Mouse (Mus musculus): ENCODE data around the gene Fam205a3. TPM values are rescaled to one million over a fixed set of nuclear protein-coding genes. Genes with fewer than 3 reads are reported as not detected.
"Not testable (repeated sequence)": the region's sequence is repeated elsewhere in the genome, so short reads cannot be mapped to it uniquely, and the experiment has no call there.

Gene Fam205a3
- polyA plus RNA-seq (2015; fragmentation: Nextera tagmentation; extraction: Ambion mirVana): not detected in 2 replicates

- not testable (repeated sequence) for H3K9me3 ChIP-seq (replicated peaks; ENCODE audit: control insufficient read depth, low read length); H3K36me3 ChIP-seq (ENCODE audit: control insufficient read depth, insufficient read depth, low read length); H3K4me3 ChIP-seq (replicated peaks; ENCODE audit: low read length); H3K27ac ChIP-seq (ENCODE audit: low read length); H3K27me3 ChIP-seq (ENCODE audit: control insufficient read depth, insufficient read depth, low read length); ATAC-seq (ENCODE audit: insufficient read depth, low FRiP score); H3K4me2 ChIP-seq (ENCODE audit: low read depth, low read length); H3K4me1 ChIP-seq (ENCODE audit: control insufficient read depth, insufficient read depth, low read length); H3K9ac ChIP-seq (ENCODE audit: low read length)
- WGBS: no CpG with 5 or more reads among the region's 1 CpGs
Measured at GRCm38 (mm10) chr4:42318034-42318433, at the start of gene Fam205a3. Gene Fam205a3 (plus strand): TSS chr4:42318334.

DNA sequence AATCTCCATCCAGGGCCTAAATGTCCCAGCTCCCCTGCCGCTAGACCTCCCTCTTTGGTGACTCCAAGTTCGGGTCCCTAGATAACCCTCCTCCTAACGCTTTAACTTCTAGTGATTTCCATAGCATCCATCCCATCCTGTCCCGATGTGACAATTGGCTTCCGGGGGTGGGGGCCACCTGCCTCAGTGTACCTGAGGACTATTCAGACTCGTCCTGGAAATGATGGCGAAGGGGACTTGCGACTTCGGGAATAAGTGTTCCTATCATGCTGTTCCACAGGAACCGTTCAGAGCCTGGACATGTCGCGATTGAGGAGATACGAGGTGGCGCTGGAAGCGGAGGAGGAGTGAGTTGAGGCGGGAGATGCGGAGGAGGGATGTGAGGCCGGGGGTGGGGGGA lies 24.2 kb upstream of the Fam205a3 start, which contains the start of gene Gm21953:
TSS of gene Gm21953 (plus strand) at position 301 of the 400 bp plus-strand sequence.
- WGBS: no CpG with 5 or more reads among the region's 18 CpGs
- H3K36me3 ChIP-seq (ENCODE audit: control insufficient read depth, insufficient read depth, low read length); H3K9ac ChIP-seq (ENCODE audit: low read length): not testable (repeated sequence)

More for the DNA sequence above, 24.2 kb upstream of the Fam205a3 start, which contains the start of gene Gm21953:
- H3K27ac ChIP-seq (ENCODE audit: low read length); H3K4me2 ChIP-seq (ENCODE audit: low read depth, low read length); ATAC-seq (ENCODE audit: insufficient read depth, low FRiP score); H3K4me1 ChIP-seq (ENCODE audit: control insufficient read depth, insufficient read depth, low read length); H3K9me3 ChIP-seq (replicated peaks; ENCODE audit: control insufficient read depth, low read length); H3K27me3 ChIP-seq (ENCODE audit: control insufficient read depth, insufficient read depth, low read length); H3K4me3 ChIP-seq (replicated peaks; ENCODE audit: low read length): not testable (repeated sequence)

Other genes with a start within 250 kb of the Fam205a3 start
- gene Gm3893, start 227.1 kb upstream of the Fam205a3 start, polyA plus RNA-seq (2015; fragmentation: Nextera tagmentation; extraction: Ambion mirVana): not detected in 2 replicates
- 2.4 and 16.3 TPM in 2 replicates for gene Gm13304, start 203.5 kb upstream of the Fam205a3 start, polyA plus RNA-seq (2015; fragmentation: Nextera tagmentation; extraction: Ambion mirVana)
- gene Gm13306, start 164.9 kb upstream of the Fam205a3 start, polyA plus RNA-seq (2015; fragmentation: Nextera tagmentation; extraction: Ambion mirVana): 0.37 TPM in 1 of 2 replicates, not detected in the other
- 0.30 TPM in 1 of 2 replicates, not detected in the other for gene Gm13305, start 149.7 kb upstream of the Fam205a3 start, polyA plus RNA-seq (2015; fragmentation: Nextera tagmentation; extraction: Ambion mirVana)
- not detected in 2 replicates for gene Gm10600, start 77.7 kb upstream of the Fam205a3 start, polyA plus RNA-seq (2015; fragmentation: Nextera tagmentation; extraction: Ambion mirVana)
- gene Ccl21b, start 62.6 kb upstream of the Fam205a3 start, polyA plus RNA-seq (2015; fragmentation: Nextera tagmentation; extraction: Ambion mirVana): not detected in 2 replicates
- gene Gm21953, start 24.1 kb upstream of the Fam205a3 start, polyA plus RNA-seq (2015; fragmentation: Nextera tagmentation; extraction: Ambion mirVana): not detected in 2 replicates
- gene Gm21586, start 121.0 kb downstream of the Fam205a3 start, polyA plus RNA-seq (2015; fragmentation: Nextera tagmentation; extraction: Ambion mirVana): not detected in 2 replicates
- 0.06 and 0.10 TPM in 2 replicates for gene Gm2163, start 148.4 kb downstream of the Fam205a3 start, polyA plus RNA-seq (2015; fragmentation: Nextera tagmentation; extraction: Ambion mirVana)
- not detected in 2 replicates for gene Fam205a2, start 209.8 kb downstream of the Fam205a3 start, polyA plus RNA-seq (2015; fragmentation: Nextera tagmentation; extraction: Ambion mirVana)

Data from stomach, embryonic 16.5 days (tissue).